Mouse (Mus musculus) left cerebral cortex, postnatal 10 days (tissue): Measurements from ENCODE around the gene Agpat4. TPM values are rescaled to one million over a fixed set of nuclear protein-coding genes. Genes with fewer than 3 reads are reported as not detected.
"Not testable (repeated sequence)": the region's sequence is repeated elsewhere in the genome, so short reads cannot be mapped to it uniquely, and the experiment has no call there.

Source experiments
- DNase-seq, 2 experiments: peaks; one replicate each; pipeline ENCODE4 v3.0.0; 2021 to 2022; ENCODE audit warnings: low spot score in 2 of 2, mixed read lengths in 1 of 2; ENCODE audit errors: extremely low spot score in 1 of 2
- intact Hi-C: fragments of 180-260 bp; cut with DNase I; formaldehyde crosslinking; loops from one replicate; pipeline ENCODE4 v1.15.1; 2025
- total RNA-seq, 2 experiments: library from RNA; stranded (reverse); gene quantifications; 2 replicates each; pipeline ENCODE4 v1.2.3; 2021

Agpat4 gene
- total RNA-seq, 2 experiments from 2014 or later: 68.2 to 71.0 TPM

DNA sequence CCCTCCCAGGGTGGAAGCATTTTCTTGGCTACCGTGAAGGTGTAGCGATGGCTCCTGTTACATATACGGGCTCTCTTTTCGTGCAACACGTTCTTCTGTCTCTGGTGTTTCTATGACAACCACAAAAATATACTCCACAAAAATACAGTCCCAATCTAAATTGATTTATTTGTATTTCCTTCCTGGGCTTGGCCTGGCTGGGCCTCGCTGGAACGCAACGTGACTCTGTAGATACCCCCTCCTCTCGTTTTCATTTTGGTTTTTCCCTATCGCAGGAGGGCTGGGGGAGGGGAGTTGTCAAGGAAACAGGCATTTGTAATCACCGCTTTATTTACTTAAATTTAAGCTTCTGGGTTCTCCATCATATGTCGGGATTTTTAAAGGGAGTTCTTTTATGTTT is 1.2 kb downstream of the Agpat4 start:
- intact Hi-C loops: loop anchor here (5.0 kb wide), 2 partner anchors 77 to 93 kb away; no protein-coding TSS in a partner anchor
- peak; percentile 71 to 77 for DNase-seq

DNA sequence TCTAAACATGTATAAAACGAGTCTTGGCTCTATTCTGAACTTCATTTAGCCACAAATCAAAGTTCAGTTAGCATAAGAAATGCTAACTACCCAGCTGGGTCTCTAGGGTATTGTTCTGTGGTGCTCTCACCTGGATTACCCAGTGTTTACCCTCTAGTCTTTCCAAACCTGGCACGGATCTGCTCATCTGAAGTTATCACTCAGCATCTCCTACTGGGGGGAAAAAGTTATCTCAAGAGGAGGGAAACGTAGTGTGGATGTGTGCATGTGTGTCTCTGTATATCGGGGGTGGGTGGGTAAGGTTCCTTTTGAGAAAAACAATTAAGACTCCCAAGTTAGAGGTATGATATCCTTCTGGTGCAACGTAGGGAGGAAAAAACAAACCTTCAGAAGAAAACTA is 1.8 kb downstream of the Agpat4 start:
- intact Hi-C loops: loop anchor here (5.0 kb wide), 1 partner anchor 92 kb away; no protein-coding TSS in a partner anchor
- DNase-seq: no peak

DNA sequence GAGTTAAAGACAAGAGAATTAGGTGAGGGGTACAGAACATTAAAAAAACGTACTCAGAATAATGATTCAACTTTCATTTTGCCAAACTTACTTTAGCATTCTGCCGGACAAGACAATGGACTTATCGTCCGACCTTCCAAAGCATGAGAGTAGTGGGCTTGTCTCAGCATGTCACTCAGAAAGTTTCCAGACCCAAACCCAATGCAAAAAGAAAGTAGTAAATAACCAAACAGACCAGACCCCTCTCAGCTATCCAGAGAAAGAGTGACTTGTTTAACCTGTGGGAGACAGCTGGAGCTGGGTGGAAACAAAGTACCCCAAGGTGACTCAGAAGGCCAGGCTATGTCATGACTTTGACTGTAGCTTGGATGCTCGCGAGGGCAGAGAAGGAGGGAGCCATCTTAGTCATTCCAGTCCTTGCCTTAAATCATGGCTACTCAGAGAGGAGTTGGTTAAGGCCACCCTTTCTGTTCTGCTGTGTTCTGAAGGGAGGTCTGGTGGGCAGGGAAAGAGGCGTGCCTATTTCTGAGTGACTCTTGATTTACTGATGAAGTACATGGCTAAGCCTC is 2.8 kb downstream of the Agpat4 start:
- intact Hi-C loops: loop anchor here (5.0 kb wide), 1 partner anchor 91 kb away; no protein-coding TSS in a partner anchor
- DNase-seq: no peak

DNA sequence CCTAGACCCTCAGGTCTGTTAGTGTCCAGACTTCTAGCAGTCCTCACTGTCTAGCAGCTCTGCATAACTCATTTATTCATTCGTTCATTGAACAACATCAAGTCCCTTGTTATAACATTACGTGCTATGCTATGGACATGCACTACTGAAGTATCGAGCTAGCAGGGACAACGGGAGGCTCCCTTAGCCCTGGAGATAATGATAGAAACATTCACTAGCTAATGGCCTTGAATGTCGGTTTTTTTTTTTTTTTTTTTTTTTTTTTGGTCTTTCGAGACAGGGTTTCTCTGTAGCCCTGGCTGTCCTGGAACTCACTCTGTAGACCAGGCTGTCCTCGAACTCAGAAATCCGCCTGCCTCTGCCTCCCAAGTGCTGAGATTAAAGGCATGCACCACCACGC is 3.8 kb downstream of the Agpat4 start:
- DNase-seq: not testable (repeated sequence)
- intact Hi-C loops: loop anchor here (5.0 kb wide), 1 partner anchor 90 kb away; no protein-coding TSS in a partner anchor

DNA sequence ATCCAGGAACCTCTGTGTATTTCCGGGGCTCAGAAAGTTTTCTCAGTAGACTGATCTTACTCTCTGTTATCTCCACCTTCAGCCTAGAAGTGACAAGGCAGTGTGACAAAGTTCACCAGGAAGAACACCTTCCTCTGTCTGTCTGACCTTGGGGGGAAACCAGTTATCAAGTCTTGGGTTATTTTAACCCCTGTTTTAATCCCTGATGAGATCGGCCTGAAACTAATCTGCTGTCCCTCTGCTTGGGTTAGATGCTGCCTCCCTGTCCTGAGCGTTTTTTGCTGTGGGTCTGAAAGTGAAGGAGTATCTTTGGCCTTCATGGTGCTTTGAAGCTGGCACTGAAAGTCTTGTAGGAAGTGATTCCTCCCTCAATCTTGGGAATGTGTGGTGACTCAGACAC is 4.7 kb downstream of the Agpat4 start:
- intact Hi-C loops: loop anchor here (5.0 kb wide), 1 partner anchor 89 kb away; no protein-coding TSS in a partner anchor

DNA sequence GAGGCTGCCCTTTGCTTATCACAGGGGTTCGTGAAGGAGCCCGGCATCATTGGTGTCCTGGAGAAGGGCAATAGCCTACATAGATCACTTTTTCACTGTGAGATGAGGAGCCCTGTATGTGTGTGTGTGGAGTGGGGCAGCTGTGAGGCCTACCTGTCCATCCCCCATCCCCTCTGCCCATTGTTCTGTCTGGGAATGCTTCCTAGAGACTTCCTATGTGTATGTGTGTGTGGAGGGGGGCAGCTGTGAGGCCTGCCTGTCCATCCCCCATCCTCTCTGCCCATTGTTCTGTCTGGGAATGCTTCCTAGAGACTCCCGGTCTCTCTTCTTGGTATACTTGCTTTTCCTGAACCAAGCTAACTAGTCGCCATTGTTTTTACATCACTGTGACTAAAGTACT is 8.6 kb downstream of the Agpat4 start:
- intact Hi-C loops: no loop called here
- DNase-seq: no peak

More for the DNA sequence above, 4.7 kb downstream of the Agpat4 start:
- DNase-seq: no peak

DNA sequence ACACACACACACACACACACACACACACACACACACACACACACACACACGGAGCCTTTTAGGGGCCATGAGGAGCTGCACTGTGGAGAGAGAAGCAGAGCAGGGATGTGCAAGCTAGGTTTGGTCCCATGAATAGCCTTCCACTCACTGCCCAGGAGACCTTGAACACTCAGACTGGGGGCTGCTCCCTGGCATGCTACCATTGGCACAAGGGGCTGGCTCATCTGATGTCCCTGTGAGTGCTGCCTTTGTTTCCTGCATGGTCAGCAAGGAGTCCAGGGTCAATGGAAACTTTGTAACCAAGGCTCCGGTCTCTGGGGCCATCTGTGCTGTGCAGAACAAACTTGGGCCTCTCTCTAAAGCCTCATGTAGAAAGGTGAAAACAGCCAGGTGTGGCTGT is 10.5 kb downstream of the Agpat4 start:
- intact Hi-C loops: no loop called here
- DNase-seq: no peak

DNA sequence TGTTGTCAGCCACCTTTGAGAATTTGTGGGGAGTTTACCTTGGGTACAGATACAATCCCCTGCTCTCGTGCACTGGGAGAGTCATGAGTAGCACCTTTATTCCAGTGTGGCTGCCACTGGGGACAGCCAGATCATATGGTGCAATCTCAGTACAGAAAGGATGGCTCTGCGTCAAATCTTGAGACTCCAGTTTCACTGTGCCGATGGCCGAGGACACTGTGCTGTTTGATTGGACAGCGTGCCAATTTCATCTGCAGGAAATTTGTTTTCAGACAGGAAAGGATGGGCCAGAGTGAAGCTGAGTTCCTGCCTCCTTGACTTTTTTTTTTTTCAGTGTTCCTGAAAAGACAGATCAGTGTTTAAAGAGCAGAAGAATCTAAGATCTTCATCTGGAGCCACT is 12.7 kb downstream of the Agpat4 start:
- DNase-seq: no peak
- intact Hi-C loops: no loop called here

DNA sequence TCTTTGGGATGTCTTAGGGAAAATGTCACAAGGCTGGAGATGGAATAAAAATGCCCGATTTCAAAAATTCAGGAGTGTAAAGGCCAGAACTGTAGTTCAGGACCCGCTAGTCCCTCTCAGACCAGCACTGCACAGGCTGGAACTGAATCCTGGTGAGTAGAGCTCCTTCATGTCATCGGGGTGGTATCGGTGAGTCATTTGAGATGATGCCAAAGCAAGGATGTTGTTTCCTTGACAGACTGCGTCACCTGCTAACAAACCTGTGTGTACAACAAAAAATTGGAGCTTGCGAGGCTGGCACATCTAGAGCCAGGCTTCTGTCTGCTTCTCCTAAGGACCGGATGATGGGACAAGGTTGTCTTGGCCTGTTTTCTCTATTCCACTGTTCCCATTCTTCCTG is 13.1 kb downstream of the Agpat4 start:
- DNase-seq: no peak
- intact Hi-C loops: no loop called here

DNA sequence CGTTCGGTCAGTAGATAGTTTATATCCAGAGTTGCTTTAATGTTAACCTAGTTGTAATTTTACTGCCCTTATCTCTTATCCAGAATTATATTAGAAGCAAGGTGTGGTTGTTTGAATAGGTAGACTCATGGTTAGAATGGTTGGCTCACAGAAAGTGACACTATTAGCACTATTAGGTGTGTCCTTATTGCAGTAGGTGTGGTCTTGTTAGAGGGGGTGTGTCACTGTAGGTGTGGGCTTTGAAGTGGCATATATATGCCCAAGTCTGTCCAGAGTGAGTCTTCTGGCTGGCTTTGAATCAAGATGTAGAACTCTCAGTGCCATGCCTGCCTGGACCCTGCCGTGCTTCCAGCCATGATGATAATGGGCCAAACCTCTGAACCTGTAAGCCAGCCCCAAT is 14.4 kb downstream of the Agpat4 start:
- intact Hi-C loops: no loop called here
- DNase-seq: no peak

DNA sequence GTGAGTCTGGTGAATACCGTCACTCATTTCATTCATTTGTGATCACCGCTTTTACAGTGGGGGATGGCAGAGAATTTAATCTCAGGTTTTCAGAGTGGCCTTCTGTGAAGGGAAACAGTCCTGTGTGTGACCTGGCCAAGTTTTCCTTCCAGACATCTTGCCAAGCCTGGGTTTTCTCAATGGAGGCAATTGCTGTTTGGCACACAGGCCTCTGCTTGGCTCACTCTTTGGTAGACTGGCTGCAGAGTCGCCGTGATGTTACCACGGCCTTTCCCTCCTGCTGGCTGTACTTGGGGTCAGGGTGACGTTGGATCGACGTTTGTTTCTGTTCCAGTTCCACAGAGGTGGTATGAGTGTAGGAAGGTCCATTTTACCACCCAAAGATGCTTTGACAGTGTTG is 15.5 kb downstream of the Agpat4 start:
- DNase-seq: peak in 1 of 2 experiments; percentile 33

DNA sequence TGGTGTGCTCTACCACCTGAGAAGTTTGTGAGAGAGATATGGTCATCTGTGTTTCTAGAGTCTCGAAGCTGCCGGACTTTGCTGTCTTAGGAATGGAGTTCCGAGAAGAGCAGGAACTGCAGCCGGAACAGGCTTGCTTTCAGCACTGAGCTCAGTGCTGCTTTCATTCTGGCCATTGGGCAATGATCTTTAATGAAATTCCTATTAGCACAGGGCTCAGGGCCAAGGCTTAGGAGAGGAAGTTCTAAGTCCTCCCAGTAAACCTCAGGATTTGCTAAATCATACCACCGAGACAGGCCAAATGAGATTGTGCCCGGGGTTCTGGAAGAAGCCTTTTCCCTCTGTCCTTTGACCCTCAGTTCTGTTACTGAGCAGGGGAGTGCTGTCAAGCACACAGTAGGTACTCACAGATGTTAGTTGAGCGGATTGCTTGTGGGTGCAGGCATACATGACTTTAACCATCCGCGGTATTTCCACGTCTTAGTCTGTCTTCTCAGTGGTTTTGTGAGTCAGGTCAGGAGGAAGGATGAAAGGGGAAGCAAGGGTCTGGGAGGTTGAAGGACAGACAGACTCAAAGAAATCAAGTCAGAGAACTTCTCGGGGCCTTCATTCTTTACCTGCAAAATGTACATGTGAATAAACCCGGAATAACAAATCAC is 16.6 kb downstream of the Agpat4 start:
- DNase-seq: no peak
- intact Hi-C loops: no loop called here

More for the DNA sequence above, 15.5 kb downstream of the Agpat4 start:
- intact Hi-C loops: no loop called here

DNA sequence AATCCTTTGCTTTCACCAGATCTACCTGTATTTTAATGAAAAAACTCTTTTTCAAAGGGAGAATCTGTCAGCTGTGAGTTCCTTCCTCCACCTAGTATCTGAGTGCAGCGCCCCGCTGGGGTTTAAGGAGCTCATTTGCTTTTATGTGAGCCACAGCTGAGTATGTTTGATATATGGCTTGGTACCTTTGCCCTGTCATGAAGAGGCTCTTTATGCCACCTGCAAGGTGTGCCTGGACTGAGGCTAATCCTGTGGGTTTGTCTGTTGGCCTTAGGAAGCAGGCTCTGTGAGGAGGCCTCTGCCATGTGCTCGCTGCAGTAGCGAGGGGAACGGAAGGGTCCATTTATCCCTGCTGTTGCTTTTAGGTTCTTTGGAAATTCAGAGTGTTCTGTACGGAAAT is 19.9 kb downstream of the Agpat4 start:
- DNase-seq: no peak
- intact Hi-C loops: no loop called here

DNA sequence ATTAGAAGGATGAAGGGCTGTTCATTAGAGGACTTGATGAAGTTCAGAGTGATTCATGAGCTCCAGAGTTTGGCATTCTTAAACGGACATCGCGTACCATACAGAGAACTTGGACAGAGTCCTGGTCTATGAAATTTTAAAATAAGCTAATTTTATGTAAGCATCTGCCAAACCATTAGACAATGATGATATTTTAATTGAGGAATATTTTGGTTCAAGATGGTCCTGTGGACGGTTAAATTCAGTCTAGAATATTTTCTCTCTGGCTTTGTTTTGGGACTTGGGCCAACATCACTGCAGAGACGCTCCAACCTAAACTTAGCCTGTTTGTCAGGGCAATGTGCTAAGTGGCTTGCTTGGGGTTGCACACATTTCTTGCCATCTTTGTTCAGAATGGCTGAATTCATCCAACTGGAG is 25.5 kb downstream of the Agpat4 start:
- no peak for DNase-seq
- intact Hi-C loops: no loop called here

DNA sequence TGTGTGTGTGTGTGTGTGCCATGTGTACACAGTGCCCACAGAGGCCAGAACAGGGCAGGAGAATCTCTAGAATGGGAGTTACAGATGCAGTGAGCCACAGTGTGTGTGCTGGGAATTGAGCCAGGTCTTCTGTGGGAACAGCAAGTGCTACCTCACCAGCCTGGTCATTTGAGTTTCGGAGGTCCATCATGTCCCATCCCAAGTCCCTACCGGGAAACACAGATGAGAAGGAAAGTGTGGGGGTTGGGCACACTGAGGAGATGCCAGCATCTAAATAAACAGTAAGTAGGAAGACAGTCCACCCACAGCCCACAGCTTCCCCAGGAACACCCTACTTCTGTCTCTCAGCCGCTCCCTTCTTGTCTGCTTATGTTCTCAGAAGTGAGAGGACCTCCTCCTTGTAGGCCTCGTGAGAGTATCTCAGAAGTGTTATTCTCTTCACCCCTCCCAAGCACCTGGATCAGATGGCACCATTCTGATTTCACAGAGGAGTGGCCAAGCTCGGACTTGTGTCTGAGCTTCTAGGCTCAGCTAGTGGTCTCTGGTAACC is 27.7 kb downstream of the Agpat4 start:
- DNase-seq: no peak
- intact Hi-C loops: no loop called here

DNA sequence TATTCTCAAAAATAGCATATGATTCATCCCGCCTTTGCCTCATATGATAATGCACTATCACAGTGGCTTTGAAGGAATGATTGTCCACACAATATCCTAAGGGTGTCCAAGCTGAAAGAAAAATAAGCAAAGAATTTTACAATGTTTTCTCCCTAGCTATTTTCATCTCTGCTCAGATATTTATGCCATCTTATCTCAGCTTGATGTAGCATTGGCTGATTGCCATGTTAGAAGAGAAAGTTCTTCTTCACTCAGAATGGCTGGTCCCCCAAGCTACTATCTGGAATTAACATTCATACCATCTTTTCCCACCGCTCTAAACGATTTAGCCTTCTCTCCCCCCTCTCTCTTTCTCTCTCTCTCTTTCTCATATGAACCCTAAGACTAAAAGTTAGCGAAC is 29.3 kb downstream of the Agpat4 start:
- DNase-seq: no peak
- intact Hi-C loops: no loop called here

DNA sequence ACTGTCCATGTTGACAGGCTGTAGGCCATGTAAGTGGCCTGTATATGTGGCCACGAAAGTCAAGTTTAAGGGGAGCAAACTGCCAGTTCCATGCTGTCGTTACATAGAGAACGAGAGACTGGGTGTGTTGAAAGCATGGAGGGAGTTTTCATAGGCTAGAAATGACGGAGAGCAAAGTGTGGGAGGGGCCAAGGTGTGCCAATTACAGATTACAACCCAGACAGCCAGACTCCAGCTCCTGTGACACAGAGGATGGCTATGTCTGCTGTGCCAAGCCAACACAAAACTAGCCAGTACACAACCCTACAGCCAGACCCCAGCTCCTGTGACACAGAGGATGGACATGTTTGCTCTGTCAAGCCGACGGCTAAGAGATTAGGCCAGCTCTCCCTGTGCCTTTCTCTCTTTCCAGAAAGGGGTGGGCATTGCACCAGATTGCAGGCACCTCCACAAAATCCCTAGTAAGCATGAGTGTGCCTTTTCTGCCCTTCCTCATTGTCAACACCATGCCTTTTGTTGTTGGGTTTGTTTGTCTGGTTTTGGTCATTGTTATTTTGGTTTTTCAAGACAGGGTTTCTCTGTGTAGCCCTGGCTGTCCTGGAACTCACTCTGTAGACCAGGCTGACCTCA is 30.8 kb downstream of the Agpat4 start:
- intact Hi-C loops: no loop called here
- DNase-seq: no peak

DNA sequence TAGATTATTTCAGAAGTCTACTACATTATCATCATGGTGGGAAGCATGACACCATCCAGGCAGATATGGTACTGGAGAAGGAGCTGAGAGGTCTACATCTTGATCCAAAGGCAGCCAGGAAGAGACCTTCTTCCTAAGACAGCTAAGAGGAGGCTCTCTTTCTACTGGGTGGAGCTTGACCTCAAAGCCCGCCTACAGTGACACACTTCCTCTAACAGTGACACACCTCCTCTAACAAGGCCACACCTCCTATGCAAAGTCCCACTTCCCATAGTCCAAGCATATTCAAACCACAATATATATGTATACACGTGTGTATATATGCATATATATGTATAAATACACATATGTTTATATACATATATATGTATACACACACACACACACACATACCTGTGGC is 32.5 kb downstream of the Agpat4 start:
- intact Hi-C loops: no loop called here
- DNase-seq: no peak

DNA sequence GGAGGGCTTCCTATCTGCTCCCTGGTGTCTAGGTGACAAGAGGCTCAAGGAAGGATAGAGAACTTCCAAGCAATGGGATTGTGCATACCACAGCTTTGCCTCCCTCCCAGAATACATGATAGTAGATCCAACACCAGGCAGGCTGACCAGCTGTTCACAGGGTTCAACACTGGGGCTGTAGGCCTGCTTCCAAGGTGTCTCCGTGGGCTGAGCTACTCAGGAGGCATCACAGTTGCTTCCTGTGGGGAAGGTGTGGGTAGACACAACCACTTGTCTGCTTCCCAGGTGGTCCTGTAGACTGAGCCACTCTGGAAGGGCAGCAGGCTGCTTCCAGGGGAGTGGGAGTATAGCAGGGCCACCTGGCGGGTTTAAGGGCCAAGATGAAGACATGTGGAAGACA is 35.8 kb downstream of the Agpat4 start:
- intact Hi-C loops: no loop called here
- no peak for DNase-seq

DNA sequence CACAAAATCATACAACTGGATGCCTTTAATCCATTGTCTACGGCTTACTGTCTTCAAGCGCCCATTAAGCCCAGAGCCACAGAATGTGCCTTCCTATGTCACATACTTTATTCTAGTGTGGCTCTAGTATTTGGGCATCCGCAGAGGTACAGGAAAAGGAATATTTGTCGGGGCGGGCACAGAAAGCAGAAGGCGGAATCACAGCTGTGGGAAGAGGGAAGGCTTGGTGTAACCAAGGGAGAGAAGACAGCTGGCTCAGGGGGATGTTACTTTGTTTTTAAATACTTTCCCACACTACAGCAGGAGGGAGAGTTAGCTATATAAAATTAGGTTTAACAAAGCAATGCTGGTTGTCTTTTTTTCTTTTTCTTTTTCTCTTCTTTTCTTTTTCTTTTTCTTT is 36.7 kb downstream of the Agpat4 start:
- intact Hi-C loops: no loop called here
- no peak for DNase-seq
